Comparison of ENCODE assay signal across 16 mouse cellular contexts in genomic region chr13:106721167-106721566, GRCm38 (mm10).
DNase-seq lines count a peak whose midpoint lies in the region; ATAC-seq and TF ChIP-seq lines count a peak whose summit lies in the region.
"Had no signal": no experiment of that assay in that cellular context is flagged by ENCODE, and none has a peak within 500 bp of the region (broad histone marks: within the 10 kb centered on the region; RNA-seq: fewer than 3 reads in every experiment).

No protein-coding gene starts in this region.

- H3K4me3 ChIP-seq in hindbrain, postnatal 0 days (ENCODE audit: low read length), result no peak overlapping the region
- H3K4me3 ChIP-seq in hindbrain, embryonic 11.5 days (ENCODE audit: low read depth, low read length), result no peak overlapping the region
- no peak overlapping the region for H3K4me3 ChIP-seq in forebrain, embryonic 15.5 days
- H3K4me3 ChIP-seq: embryonic facial prominence, embryonic 12.5 days; forebrain, embryonic 10.5 days; myocyte; stomach, embryonic 15.5 days had no signal

- H3K4me2 ChIP-seq in hindbrain, postnatal 0 days (ENCODE audit: low read depth, low read length), result no peak overlapping the region
- no peak overlapping the region for H3K4me2 ChIP-seq in hindbrain, embryonic 11.5 days (replicated peaks; ENCODE audit: low read depth, low read length)
- no peak overlapping the region for H3K4me2 ChIP-seq in forebrain, embryonic 15.5 days (replicated peaks)
- H3K4me2 ChIP-seq: embryonic facial prominence, embryonic 12.5 days; stomach, embryonic 15.5 days had no signal

- 95% methylated on average over 1 of the region's 1 CpGs for WGBS in hindbrain, postnatal 0 days
- 84% methylated on average over 1 of the region's 1 CpGs for WGBS in hindbrain, embryonic 11.5 days
- 80% methylated on average over 1 of the region's 1 CpGs for WGBS in forebrain, embryonic 15.5 days

- no peaks in the 10 kb centered on the region for H3K27me3 ChIP-seq in hindbrain, postnatal 0 days (ENCODE audit: insufficient read depth, low read length)
- H3K27me3 ChIP-seq in hindbrain, embryonic 11.5 days (ENCODE audit: control insufficient read depth, insufficient read depth, low read length), result no peaks in the 10 kb centered on the region
- no peaks in the 10 kb centered on the region for H3K27me3 ChIP-seq in forebrain, embryonic 15.5 days
- H3K27me3 ChIP-seq: embryonic facial prominence, embryonic 12.5 days; stomach, embryonic 15.5 days had no signal

- H3K4me1 ChIP-seq in hindbrain, postnatal 0 days (ENCODE audit: insufficient read depth, low read length), result no peaks in the 10 kb centered on the region
- no peaks in the 10 kb centered on the region for H3K4me1 ChIP-seq in hindbrain, embryonic 11.5 days (replicated peaks; ENCODE audit: control insufficient read depth, insufficient read depth, low read length)
- H3K4me1 ChIP-seq in forebrain, embryonic 15.5 days, result no peaks in the 10 kb centered on the region
- H3K4me1 ChIP-seq: embryonic facial prominence, embryonic 12.5 days; forebrain, embryonic 10.5 days; stomach, embryonic 15.5 days had no signal

- H3K36me3 ChIP-seq in hindbrain, postnatal 0 days (ENCODE audit: insufficient read depth, low read length), result no peaks in the 10 kb centered on the region
- H3K36me3 ChIP-seq in hindbrain, embryonic 11.5 days (ENCODE audit: control insufficient read depth, insufficient read depth, low read length), result no peaks in the 10 kb centered on the region
- no peaks in the 10 kb centered on the region for H3K36me3 ChIP-seq in forebrain, embryonic 15.5 days
- H3K36me3 ChIP-seq: embryonic facial prominence, embryonic 12.5 days; forebrain, embryonic 10.5 days; stomach, embryonic 15.5 days had no signal

- DNase-seq in hindbrain, postnatal 0 days (ENCODE audit: low spot score), result no peak
- DNase-seq in hindbrain, embryonic 11.5 days (ENCODE audit: low spot score), result no peak
- peak; percentile 3 for DNase-seq in lung, postnatal 10 days
- no peak for DNase-seq in lung, postnatal 14 days
- peak; percentile 29 for DNase-seq in ZHBTc4 (ENCODE audit: low read depth, low spot score)
- DNase-seq in right cerebral cortex, postnatal 4 days, result no peak
- DNase-seq: adrenal gland, adult 2 months; cerebellum, postnatal 25 days; kidney, postnatal 14 days; layer of hippocampus, postnatal 36 days; thymus, postnatal 25 days had no signal

- H3K9me3 ChIP-seq in hindbrain, postnatal 0 days (ENCODE audit: low read length), result no peaks in the 10 kb centered on the region
- H3K9me3 ChIP-seq in hindbrain, embryonic 11.5 days (ENCODE audit: control insufficient read depth, low read length), result no peaks in the 10 kb centered on the region
- H3K9me3 ChIP-seq in forebrain, embryonic 15.5 days, result no peaks in the 10 kb centered on the region
- H3K9me3 ChIP-seq: embryonic facial prominence, embryonic 12.5 days; forebrain, embryonic 10.5 days; stomach, embryonic 15.5 days had no signal

- ATAC-seq in hindbrain, postnatal 0 days, result no peak
- no peak for ATAC-seq in hindbrain, embryonic 11.5 days (ENCODE audit: low FRiP score)
- ATAC-seq in forebrain, embryonic 15.5 days (replicated peaks), result no peak

- no peak overlapping the region for H3K27ac ChIP-seq in hindbrain, postnatal 0 days
- no peak overlapping the region for H3K27ac ChIP-seq in hindbrain, embryonic 11.5 days (ENCODE audit: low read depth, low read length)
- H3K27ac ChIP-seq in forebrain, embryonic 15.5 days (replicated peaks), result no peak overlapping the region
- H3K27ac ChIP-seq: embryonic facial prominence, embryonic 12.5 days; forebrain, embryonic 10.5 days; stomach, embryonic 15.5 days had no signal

- peak; percentile 21; the same call in 1 of the 2 replicates for TF ChIP-seq CTCF in hindbrain, postnatal 0 days (IDR thresholded peaks at IDR 0.05; ENCODE audit: low read depth)

- H3K9ac ChIP-seq in hindbrain, postnatal 0 days (replicated peaks; ENCODE audit: low read length), result no peak overlapping the region
- H3K9ac ChIP-seq in hindbrain, embryonic 11.5 days (ENCODE audit: low read depth, low read length), result no peak overlapping the region
- H3K9ac ChIP-seq in forebrain, embryonic 15.5 days (replicated peaks), result no peak overlapping the region
- H3K9ac ChIP-seq: embryonic facial prominence, embryonic 12.5 days; stomach, embryonic 15.5 days had no signal

Comparison
In these comparisons a context has a peak if more than half of its experiments do, and no peak if none do; other contexts are left out.
1. DNase-seq: peak in lung, postnatal 10 days (single experiment) and ZHBTc4 (single experiment); none in hindbrain, postnatal 0 days (single experiment), hindbrain, embryonic 11.5 days (single experiment), lung, postnatal 14 days (single experiment) and right cerebral cortex, postnatal 4 days (single experiment).